Mouse (Mus musculus) thymus, adult 2 months (tissue): ENCODE measurements around the gene Mybl2.

Experiments
- CTCF ChIP-seq: fragments of 200-500 bp; IDR thresholded peaks from 2 replicates; pipeline ENCODE4 v1.5.1; 2012; ENCODE audit warnings: mild to moderate bottlenecking, control low read depth, low read length, moderate library complexity, borderline replicate concordance; ENCODE audit not compliant: control insufficient read depth, poor library complexity, insufficient read depth; ENCODE audit errors: extremely low read depth
- POLR2A ChIP-seq: fragments of 200-500 bp; IDR thresholded peaks from 2 replicates; pipeline ENCODE4 v1.6.1; 2012; ENCODE audit warnings: mild to moderate bottlenecking, low read length, control low read depth, moderate library complexity; ENCODE audit not compliant: control insufficient read depth, poor library complexity, insufficient read depth; ENCODE audit errors: extremely low read depth

GRCm38 (mm10) chr2:163130837-163131236 lies 76.3 kb downstream of the Mybl2 start:
- TF ChIP-seq CTCF (no peak), POLR2A (no peak)
